Comparison of ENCODE assay signal across 32 mouse cellular contexts in the genomic region with DNA sequence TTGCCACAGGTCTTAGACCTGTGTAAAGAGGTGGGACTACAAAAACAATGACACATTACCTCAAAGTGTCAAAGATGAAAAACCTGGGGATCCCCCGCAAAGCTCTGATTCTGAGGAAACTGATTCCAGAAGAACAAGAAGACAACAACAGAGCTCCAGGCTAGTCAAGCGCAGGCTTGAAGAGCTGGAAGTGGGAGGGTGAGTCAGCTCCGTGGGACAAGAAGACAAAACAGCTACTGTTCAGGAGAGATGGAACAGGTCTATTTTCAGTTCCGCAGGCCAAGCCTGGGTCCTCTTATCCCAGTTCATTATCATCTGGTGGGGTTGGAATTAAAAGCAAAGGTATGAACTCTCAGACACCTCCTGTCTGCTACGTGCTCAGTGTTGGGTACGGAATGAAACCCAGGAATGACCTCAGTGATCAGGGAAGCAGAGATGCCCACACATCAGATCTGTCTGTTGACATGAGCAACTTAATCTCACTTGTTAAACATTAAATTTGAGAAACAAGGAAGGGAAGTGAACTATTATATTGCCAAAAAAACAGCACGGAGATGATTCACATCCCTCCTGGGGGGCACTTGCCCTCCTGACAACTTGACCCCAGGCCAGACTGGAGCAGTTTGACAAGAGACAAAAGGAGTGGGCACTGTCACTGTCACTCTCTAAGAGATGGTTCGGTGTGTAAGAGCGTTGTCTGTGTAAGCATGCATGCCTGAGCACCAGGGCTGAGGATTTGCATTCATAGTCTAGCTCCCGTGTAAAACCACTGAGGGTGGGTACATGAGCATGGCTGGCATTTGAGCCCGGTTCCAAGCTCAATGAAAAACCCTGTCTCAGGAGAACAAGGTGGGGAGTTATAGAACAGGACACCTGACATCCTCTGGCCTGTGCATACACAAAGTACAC. TPM values are rescaled to one million over a fixed set of nuclear protein-coding genes. Genes with fewer than 3 reads are reported as not detected.
A peak's percentile ranks its signal among the peaks of the same experiment; 100 is the strongest.
DNase-seq lines count a peak whose midpoint lies in the region; ATAC-seq and TF ChIP-seq lines count a peak whose summit lies in the region.
"Had no signal": no experiment of that assay in that cellular context is flagged by ENCODE, and none has a peak within 500 bp of the region (broad histone marks: within the 10 kb centered on the region; RNA-seq: fewer than 3 reads in every experiment).

No protein-coding gene starts in this region.

- H3K4me1 ChIP-seq in heart, embryonic 14.5 days (ENCODE audit: control insufficient read depth in 2 of 2, insufficient read depth in 2 of 2, low read length in 2 of 2): no peaks in the 10 kb centered on the region
- peaks cover 2% of the 10 kb centered on the region; the same call in 1 of the 2 replicates for H3K4me1 ChIP-seq in heart, adult 2 months (ENCODE audit: control insufficient read depth, insufficient read depth, low read length)
- no peaks in the 10 kb centered on the region for H3K4me1 ChIP-seq in midbrain, embryonic 15.5 days
- H3K4me1 ChIP-seq: embryonic facial prominence, embryonic 10.5 days; forebrain, embryonic 10.5 days; hindbrain, embryonic 15.5 days; liver, embryonic 13.5 days had no signal

- peaks cover 10% of the 10 kb centered on the region for H3K36me3 ChIP-seq in heart, embryonic 14.5 days (ENCODE audit: control insufficient read depth, insufficient read depth, low read length)
- no peaks in the 10 kb centered on the region for H3K36me3 ChIP-seq in heart, adult 2 months (ENCODE audit: control insufficient read depth, insufficient read depth, low read length)
- H3K36me3 ChIP-seq in midbrain, embryonic 15.5 days (replicated peaks): no peaks in the 10 kb centered on the region
- H3K36me3 ChIP-seq: embryonic facial prominence, embryonic 10.5 days; forebrain, embryonic 10.5 days; hindbrain, embryonic 15.5 days; liver, embryonic 13.5 days had no signal

- peak overlapping the region; percentile 57; the same call in 1 of the 2 replicates for H3K9ac ChIP-seq in heart, embryonic 14.5 days (ENCODE audit: low read length)
- no peak overlapping the region for H3K9ac ChIP-seq in heart, adult 2 months (ENCODE audit: low read depth, low read length)
- H3K9ac ChIP-seq in midbrain, embryonic 15.5 days: no peak overlapping the region
- H3K9ac ChIP-seq: hindbrain, embryonic 15.5 days; liver, embryonic 13.5 days had no signal

- TF ChIP-seq CTCF in heart, adult 2 months (IDR thresholded peaks at IDR 0.05): no peak

- DNase-seq in embryo, embryonic 10 days (ENCODE audit: low spot score): peak; percentile 2
- DNase-seq in embryo, embryonic 9.5 days (ENCODE audit: extremely low spot score): no peak
- no peak for DNase-seq in heart, adult 2 months
- DNase-seq in right cerebral cortex, adult 18-20 months: peak; percentile 64
- DNase-seq in right cerebral cortex, postnatal 10 days (ENCODE audit: low spot score in 2 of 2): no peak
- DNase-seq: adrenal gland, postnatal 14 days; cerebellum, adult 9-10 months; gastrocnemius, postnatal 25 days; kidney, postnatal 25 days; layer of hippocampus, postnatal 36 days; liver, embryonic 13.5 days; lung, adult 2 months; lung, postnatal 14 days; thymus, adult 18-20 months; thymus, postnatal 36 days had no signal

- no peak for TF ChIP-seq EP300 in heart, adult 2 months (IDR thresholded peaks at IDR 0.05; ENCODE audit: insufficient read depth, low read depth, low read length)

- H3K9me3 ChIP-seq in heart, embryonic 14.5 days (ENCODE audit: control insufficient read depth, low read length): no peaks in the 10 kb centered on the region
- no peaks in the 10 kb centered on the region for H3K9me3 ChIP-seq in midbrain, embryonic 15.5 days
- H3K9me3 ChIP-seq: embryonic facial prominence, embryonic 10.5 days; forebrain, embryonic 10.5 days; hindbrain, embryonic 15.5 days; liver, embryonic 13.5 days had no signal

- H3K27me3 ChIP-seq in heart, embryonic 14.5 days (ENCODE audit: control insufficient read depth, insufficient read depth, low read length): no peaks in the 10 kb centered on the region
- H3K27me3 ChIP-seq in heart, adult 2 months (ENCODE audit: control insufficient read depth, insufficient read depth, low read length): no peaks in the 10 kb centered on the region
- no peaks in the 10 kb centered on the region for H3K27me3 ChIP-seq in midbrain, embryonic 15.5 days (replicated peaks)
- H3K27me3 ChIP-seq: hindbrain, embryonic 15.5 days; liver, embryonic 13.5 days had no signal

- ATAC-seq in heart, embryonic 14.5 days (ENCODE audit: insufficient number of reproducible peaks, insufficient read depth, low FRiP score, low read depth): no peak
- no peak for ATAC-seq in midbrain, embryonic 15.5 days (replicated peaks)
- ATAC-seq: forebrain, embryonic 16.5 days; intestine, postnatal 0 days had no signal

- intact Hi-C loops in heart, adult 2 months (cut with DNase I): no loop called here

- no peak for TF ChIP-seq POLR2A in heart, adult 2 months (IDR thresholded peaks at IDR 0.05; ENCODE audit: insufficient read depth, low read depth, low read length)

- no peaks in the 10 kb centered on the region for H3K79me2 ChIP-seq in heart, adult 2 months (replicated peaks; ENCODE audit: control insufficient read depth, insufficient read depth, low read length)

- peak overlapping the region; percentile 12 to 24; a peak in 1 of 4 replicates for H3K27ac ChIP-seq in heart, embryonic 14.5 days (replicated peaks in 1 of 2; ENCODE audit: control insufficient read depth in 1 of 2, insufficient read depth in 1 of 2, low read depth in 2 of 2, low read length in 2 of 2)
- H3K27ac ChIP-seq in heart, adult 2 months: no peak overlapping the region; the same call in 1 of the 2 replicates
- H3K27ac ChIP-seq in midbrain, embryonic 15.5 days: no peak overlapping the region
- H3K27ac ChIP-seq: embryonic facial prominence, embryonic 10.5 days; forebrain, embryonic 10.5 days; hindbrain, embryonic 15.5 days; liver, embryonic 13.5 days had no signal

- 64% methylated on average over 11 of the region's 11 CpGs for WGBS in heart, embryonic 14.5 days
- WGBS in heart, adult 2 months: 57% methylated on average over 11 of the region's 11 CpGs
- 78% methylated on average over 11 of the region's 11 CpGs for WGBS in midbrain, embryonic 15.5 days

- H3K4me2 ChIP-seq in heart, embryonic 14.5 days (ENCODE audit: low read length): peak overlapping the region; percentile 54
- H3K4me2 ChIP-seq in midbrain, embryonic 15.5 days: no peak overlapping the region
- H3K4me2 ChIP-seq: hindbrain, embryonic 15.5 days; liver, embryonic 13.5 days; midbrain, embryonic 11.5 days had no signal

- H3K4me3 ChIP-seq in heart, embryonic 14.5 days (ENCODE audit: control insufficient read depth in 1 of 2, insufficient read depth in 1 of 2, low read depth in 1 of 2, low read length in 2 of 2): peak overlapping the region in 1 of 2 experiments; percentile 36; a peak in 1 of 4 replicates
- no peak overlapping the region for H3K4me3 ChIP-seq in heart, adult 2 months
- H3K4me3 ChIP-seq in midbrain, embryonic 15.5 days: no peak overlapping the region
- H3K4me3 ChIP-seq: embryonic facial prominence, embryonic 10.5 days; forebrain, embryonic 10.5 days; hindbrain, embryonic 15.5 days; liver, embryonic 13.5 days had no signal

RNA-seq across cellular contexts. Expression of a gene that starts 1.4 kb away (rescaled TPM):
- 16.3 and 16.8 TPM in 2 replicates for polyA plus RNA-seq in heart, embryonic 14.5 days (2014; fragmentation: Nextera tagmentation; extraction: Ambion mirVana)
- 10 to 100 TPM; 17.4 to 21.0 TPM for total RNA-seq in heart, adult 2 months (2021)
- polyA plus RNA-seq in heart, adult 2 months (2012; rRNA removed): 8.1 and 14.4 TPM in 2 replicates
- polyA plus RNA-seq in midbrain, embryonic 15.5 days (2015; fragmentation: Nextera tagmentation; extraction: Ambion mirVana): not detected in 2 replicates
- polyA plus RNA-seq: forebrain, embryonic 16.5 days; kidney, embryonic 14.5 days; midbrain, embryonic 11.5 days; stomach, embryonic 14.5 days had no signal

RNA-seq across cellular contexts. Expression of a gene that starts 5.7 kb away (rescaled TPM):
- 65.9 and 68.4 TPM in 2 replicates for polyA plus RNA-seq in heart, embryonic 14.5 days (2014; fragmentation: Nextera tagmentation; extraction: Ambion mirVana)
- 10 to 100 TPM; 78.6 to 97.2 TPM for total RNA-seq in heart, adult 2 months (2021)
- polyA plus RNA-seq in heart, adult 2 months (2012; rRNA removed): 72.1 and 72.8 TPM in 2 replicates
- polyA plus RNA-seq in midbrain, embryonic 15.5 days (2015; fragmentation: Nextera tagmentation; extraction: Ambion mirVana): 71.6 and 80.4 TPM in 2 replicates

RNA-seq across cellular contexts. Expression of a gene that starts 21.6 kb away (rescaled TPM):
- polyA plus RNA-seq in heart, embryonic 14.5 days (2014; fragmentation: Nextera tagmentation; extraction: Ambion mirVana): 0.47 and 0.74 TPM in 2 replicates
- under 1 TPM; 0.26 to 0.52 TPM for total RNA-seq in heart, adult 2 months (2021)
- polyA plus RNA-seq in heart, adult 2 months (2012; rRNA removed): 0.45 and 1.2 TPM in 2 replicates
- polyA plus RNA-seq in midbrain, embryonic 15.5 days (2015; fragmentation: Nextera tagmentation; extraction: Ambion mirVana): 57.0 and 63.1 TPM in 2 replicates
- total RNA-seq: hematopoietic stem cell, adult 5-6 weeks; megakaryocyte progenitor cell, adult 5-6 weeks had no signal

RNA-seq across cellular contexts. Expression of a gene that starts 34.3 kb away (rescaled TPM):
- polyA plus RNA-seq in heart, embryonic 14.5 days (2014; fragmentation: Nextera tagmentation; extraction: Ambion mirVana): not detected in 2 replicates
- total RNA-seq in heart, adult 2 months (2021): not detected
- polyA plus RNA-seq in heart, adult 2 months (2012; rRNA removed): not detected in 2 replicates
- not detected in 2 replicates for polyA plus RNA-seq in midbrain, embryonic 15.5 days (2015; fragmentation: Nextera tagmentation; extraction: Ambion mirVana)
- total RNA-seq: adrenal gland, postnatal 14 days; gastrocnemius, postnatal 25 days; hematopoietic stem cell, adult 5-6 weeks; layer of hippocampus, adult 8-10 months; layer of hippocampus, postnatal 36 days; left cerebral cortex, postnatal 36 days; megakaryocyte progenitor cell, adult 5-6 weeks; monocyte, adult 5-6 weeks; neutrophil, adult 5-6 weeks had no signal
- polyA plus RNA-seq: embryonic facial prominence, embryonic 10.5 days; forebrain, embryonic 10.5 days; forebrain, embryonic 16.5 days; hindbrain, embryonic 15.5 days; intestine, postnatal 0 days; kidney, embryonic 14.5 days; limb, embryonic 14.5 days; liver, embryonic 13.5 days; lung, adult 2 months; midbrain, embryonic 11.5 days; stomach, embryonic 14.5 days had no signal

RNA-seq across cellular contexts. Expression of a gene that starts 43.7 kb away (rescaled TPM):
- not detected in 2 replicates for polyA plus RNA-seq in heart, embryonic 14.5 days (2014; fragmentation: Nextera tagmentation; extraction: Ambion mirVana)
- total RNA-seq in heart, adult 2 months (2021): not detected
- not detected in 2 replicates for polyA plus RNA-seq in heart, adult 2 months (2012; rRNA removed)
- not detected in 2 replicates for polyA plus RNA-seq in midbrain, embryonic 15.5 days (2015; fragmentation: Nextera tagmentation; extraction: Ambion mirVana)
- total RNA-seq: adrenal gland, postnatal 14 days; gastrocnemius, postnatal 25 days; hematopoietic stem cell, adult 5-6 weeks; layer of hippocampus, adult 8-10 months; layer of hippocampus, postnatal 36 days; left cerebral cortex, postnatal 36 days; megakaryocyte progenitor cell, adult 5-6 weeks; monocyte, adult 5-6 weeks; neutrophil, adult 5-6 weeks had no signal
- polyA plus RNA-seq: embryonic facial prominence, embryonic 10.5 days; forebrain, embryonic 10.5 days; forebrain, embryonic 16.5 days; hindbrain, embryonic 15.5 days; intestine, postnatal 0 days; kidney, embryonic 14.5 days; limb, embryonic 14.5 days; liver, embryonic 13.5 days; lung, adult 2 months; midbrain, embryonic 11.5 days; stomach, embryonic 14.5 days had no signal

Comparison
In these comparisons a context has a peak if more than half of its experiments do, and no peak if none do; other contexts are left out.
1. DNase-seq: peak in embryo, embryonic 10 days (single experiment) and right cerebral cortex, adult 18-20 months (single experiment); none in embryo, embryonic 9.5 days (single experiment), heart, adult 2 months (0 of 2) and right cerebral cortex, postnatal 10 days (0 of 2).
2. H3K27ac ChIP-seq: peak in heart, embryonic 14.5 days (2 of 2); none in heart, adult 2 months (single experiment) and midbrain, embryonic 15.5 days (single experiment).
3. RNA of a gene that starts 21.6 kb away (polyA plus RNA-seq): 57.0 to 63.1 TPM in midbrain, embryonic 15.5 days; 0.47 to 0.74 TPM in heart, embryonic 14.5 days and 0.45 to 1.2 TPM in heart, adult 2 months; every median in the first group is over 10 times any median in the second.